Mouse (Mus musculus) spleen, adult 2 months (tissue): ENCODE measurements around the gene Dedd2. TPM values are rescaled to one million over a fixed set of nuclear protein-coding genes. Genes with fewer than 3 reads are reported as not detected.

ENCODE experiments used
- DNase-seq, 2 experiments: peaks; one replicate each; pipeline versions ENCODE4 v3.0.0 to v3.0.0-alpha.2; 2012 to 2021; ENCODE audit warnings: low spot score in 2 of 2, low read depth in 1 of 2
- H3K27ac ChIP-seq: fragments of 200-500 bp; 2 replicates; pipeline ENCODE4 v1.5.1; 2012; ENCODE audit warnings: low read length, inconsistent platforms; ENCODE audit not compliant: insufficient read depth
- H3K27me3 ChIP-seq: fragments of 200-500 bp; 2 replicates; pipeline ENCODE4 v1.6.1; 2012; ENCODE audit warnings: mild to moderate bottlenecking, moderate library complexity, low read length, inconsistent platforms; ENCODE audit not compliant: control insufficient read depth, insufficient read depth
- H3K36me3 ChIP-seq: fragments of 200-500 bp; 2 replicates; pipeline ENCODE4 v1.6.1; 2012; ENCODE audit warnings: mild to moderate bottlenecking, low read length, inconsistent platforms; ENCODE audit not compliant: control insufficient read depth, insufficient read depth
- H3K4me1 ChIP-seq: fragments of 200-500 bp; 2 replicates; pipeline ENCODE4 v1.6.1; 2011; ENCODE audit warnings: inconsistent platforms; ENCODE audit not compliant: control insufficient read depth, insufficient read depth, insufficient read length
- H3K4me3 ChIP-seq: fragments of 200-500 bp; 2 replicates; pipeline ENCODE4 v1.5.1; 2011; ENCODE audit warnings: mild to moderate bottlenecking, inconsistent platforms; ENCODE audit not compliant: insufficient read depth, insufficient read length; ENCODE audit errors: extremely low read depth
- CTCF ChIP-seq: fragments of 200-500 bp; IDR thresholded peaks from 2 replicates; pipeline ENCODE4 v1.5.1; 2011; ENCODE audit warnings: mild to moderate bottlenecking, inconsistent platforms; ENCODE audit not compliant: insufficient read depth, insufficient read length, insufficient replicate concordance; ENCODE audit errors: extremely low read depth
- POLR2A ChIP-seq: fragments of 200-500 bp; IDR thresholded peaks from 2 replicates; pipeline ENCODE4 v1.6.1; 2011; ENCODE audit warnings: low read depth, low read length, inconsistent platforms
- WGBS: fragments of 180-500 bp; shearing (Covaris S2); methylation state at CpG from one replicate; pipeline ENCODE4 v1.1.7; 2018; 5-methylcytosine and 5-hydroxymethylcytosine counted together
- polyA plus RNA-seq: library from polyadenylated mRNA; depleted of rRNA; stranded (reverse); fragments of >200 nt; gene quantifications from 2 replicates; pipeline ENCODE4 v1.2.3, GENCODE M21; 2012

Dedd2 gene
- polyA plus RNA-seq, 1 experiment, result 77.0 TPM

DNA sequence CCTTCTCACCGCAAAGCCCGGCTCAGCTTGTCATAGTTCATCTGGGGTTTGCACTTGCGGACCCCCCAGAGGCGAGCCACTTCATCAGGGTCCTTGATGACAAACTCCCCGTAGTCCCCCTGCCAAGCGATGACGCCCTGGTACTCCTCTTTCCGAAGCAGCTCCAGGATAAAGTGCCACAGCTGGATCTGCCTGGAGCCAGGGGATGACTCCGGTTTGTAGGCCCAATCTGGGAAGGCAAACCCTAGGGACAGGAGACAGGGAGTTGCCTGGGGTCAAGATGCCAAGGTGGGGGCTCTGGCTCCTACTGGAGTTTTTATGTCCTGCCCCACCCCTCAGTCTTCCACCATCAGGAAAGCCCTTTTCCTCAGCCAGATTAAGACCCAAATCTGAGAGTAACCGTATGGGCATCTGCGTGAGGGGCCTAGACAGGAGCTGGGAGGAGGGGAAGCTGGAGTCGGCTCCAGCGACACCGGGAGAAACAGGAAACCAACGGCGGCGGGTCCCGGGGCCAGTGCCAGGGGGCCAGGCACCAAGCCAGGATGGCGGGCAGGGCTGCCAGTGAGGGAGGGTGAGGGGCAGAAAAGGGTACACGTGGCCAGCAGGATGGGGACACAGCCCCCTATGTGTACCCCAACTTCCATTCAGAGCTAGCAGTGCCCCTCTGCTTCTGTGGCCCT, 25.8 kb upstream of the Dedd2 start:
- TF ChIP-seq POLR2A (no peak), CTCF (no peak)
- WGBS, result 58% methylated on average over 20 of the region's 20 CpGs
- H3K4me1 ChIP-seq, result peaks cover 10% of the 10 kb centered on the region; the same call in 1 of the 2 replicates
- DNase-seq, result no peak
- no peak overlapping the region for H3K4me3 ChIP-seq
- H3K27ac ChIP-seq, result 0 out of 2 replicates have a peak overlapping the region, but pooled peaks have one; percentile 6
- no peaks in the 10 kb centered on the region for H3K27me3 ChIP-seq
- peaks cover 6% of the 10 kb centered on the region for H3K36me3 ChIP-seq

DNA sequence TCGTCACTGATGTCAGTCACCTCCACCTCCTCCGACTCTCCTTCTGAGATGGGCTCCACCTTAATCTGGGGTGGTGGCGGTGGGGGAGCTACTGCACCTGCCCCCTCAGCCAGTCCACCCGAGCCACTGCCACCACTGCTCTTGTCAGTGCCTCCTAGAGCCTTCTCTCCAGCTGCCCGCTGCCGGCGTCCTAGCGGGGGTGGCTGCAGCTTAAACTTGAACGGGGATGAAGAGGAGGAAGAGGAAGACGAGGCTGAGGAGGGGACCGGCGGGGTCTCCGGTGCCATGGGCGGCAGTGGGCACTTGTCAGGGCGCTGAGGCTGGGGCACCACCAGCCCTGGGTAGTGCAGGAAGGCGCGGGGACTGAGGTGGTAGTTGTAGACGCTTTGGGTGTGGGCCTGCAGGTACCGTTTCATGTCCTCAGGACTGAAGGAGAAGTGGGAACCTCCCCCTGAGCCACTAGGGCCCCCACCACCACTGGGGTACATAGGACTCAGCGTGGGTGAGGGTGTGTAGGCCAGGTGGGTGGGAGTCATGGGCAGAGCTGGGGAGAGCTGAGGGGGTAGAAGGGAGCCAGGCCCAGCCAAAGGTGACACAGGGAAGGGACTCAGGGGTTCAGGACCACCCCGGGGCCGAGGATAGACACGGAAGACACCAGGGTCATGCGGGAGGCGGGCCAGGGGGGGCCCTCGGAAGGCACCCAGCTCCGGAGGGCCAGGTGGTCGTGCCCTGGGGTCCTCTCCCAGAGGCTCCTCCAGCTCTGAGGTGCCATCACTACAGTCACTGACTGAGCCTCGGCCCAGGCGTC, 24.4 kb upstream of the Dedd2 start:
- WGBS, result 92% methylated on average over 30 of the region's 30 CpGs
- Histone ChIP-seq H3K27ac (no peak overlapping the region), H3K27me3 (no peaks in the 10 kb centered on the region), H3K36me3 (peaks cover 6% of the 10 kb centered on the region), H3K4me1 (peaks cover 4% of the 10 kb centered on the region; the same call in 1 of the 2 replicates), H3K4me3 (no peak overlapping the region)
- TF ChIP-seq CTCF, result no peak
- DNase-seq, result no peak

DNA sequence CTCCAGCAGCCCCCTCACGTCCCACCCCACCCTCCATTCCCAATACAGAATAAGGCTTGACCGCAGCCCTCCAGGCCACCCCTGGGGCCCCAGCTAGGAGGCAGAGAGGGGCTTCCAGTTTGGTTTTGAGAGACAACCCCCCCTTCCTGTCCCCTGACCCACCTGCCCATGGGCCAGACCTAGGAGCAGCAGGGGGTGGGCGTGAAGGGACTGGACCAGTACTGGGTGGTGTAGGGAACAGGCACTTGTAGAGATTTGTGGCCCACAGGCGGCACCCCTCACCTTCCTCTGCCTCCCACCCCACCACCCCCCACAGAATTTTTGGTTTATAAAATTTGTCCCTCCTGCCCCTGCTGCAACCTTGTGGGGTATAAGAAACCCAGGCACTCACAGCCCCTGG, 22.9 kb upstream of the Dedd2 start:
- no peak for DNase-seq
- Histone ChIP-seq H3K27me3 (no peaks in the 10 kb centered on the region), H3K36me3 (peaks cover 6% of the 10 kb centered on the region), H3K4me1 (peaks cover 3% of the 10 kb centered on the region; the same call in 1 of the 2 replicates), H3K27ac (no peak overlapping the region), H3K4me3 (no peak overlapping the region)
- TF ChIP-seq CTCF (no peak), POLR2A (no peak)
- WGBS, result 97% methylated on average over 4 of the region's 4 CpGs

DNA sequence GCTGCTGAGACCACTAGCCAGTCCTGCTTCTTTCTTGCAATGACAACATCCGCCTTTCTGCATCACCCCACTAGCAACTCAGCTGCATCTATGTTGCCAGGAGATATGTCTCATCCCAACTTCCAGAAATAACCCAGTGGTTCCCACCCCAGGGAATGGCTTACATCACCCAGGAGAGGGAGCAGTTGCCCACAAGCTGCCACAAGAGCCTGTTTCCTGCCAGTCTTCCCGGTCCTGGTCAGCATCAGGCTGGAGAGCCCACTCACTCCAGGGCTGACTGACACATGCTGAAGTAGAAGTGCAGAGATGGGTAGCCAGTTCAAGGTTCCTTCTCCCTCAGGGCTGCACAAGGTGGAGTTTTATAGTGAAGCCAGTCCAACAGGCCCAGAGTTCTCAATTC, 20.6 kb upstream of the Dedd2 start:
- peaks cover 3% of the 10 kb centered on the region; the same call in 1 of the 2 replicates for H3K4me1 ChIP-seq
- H3K27ac ChIP-seq, result no peak overlapping the region
- no peaks in the 10 kb centered on the region for H3K27me3 ChIP-seq
- 57% methylated on average over 2 of the region's 2 CpGs for WGBS
- H3K4me3 ChIP-seq, result no peak overlapping the region
- peaks cover 6% of the 10 kb centered on the region for H3K36me3 ChIP-seq
- DNase-seq, result no peak
- TF ChIP-seq POLR2A (no peak), CTCF (no peak)

DNA sequence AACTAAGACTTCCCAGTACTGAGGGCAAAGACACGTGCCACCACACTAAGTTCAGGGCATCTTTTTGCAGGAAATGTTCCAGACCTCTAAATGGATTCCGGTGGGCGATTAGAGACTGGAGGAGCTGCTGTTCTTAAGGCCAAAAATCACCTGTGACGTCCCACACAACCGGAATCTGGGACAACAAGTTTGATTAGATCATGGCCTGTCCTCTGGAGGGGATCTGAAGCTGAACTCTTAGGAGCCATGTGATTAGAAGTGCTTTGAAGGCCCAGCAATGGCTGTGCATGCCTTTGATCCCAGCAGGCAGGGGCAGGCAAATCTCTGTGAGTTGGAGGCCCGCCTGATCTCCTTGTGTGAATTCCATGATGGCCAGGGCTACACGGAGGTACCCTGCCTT, 20.2 kb upstream of the Dedd2 start:
- H3K4me1 ChIP-seq, result peaks cover 4% of the 10 kb centered on the region; the same call in 1 of the 2 replicates
- no peak for TF ChIP-seq POLR2A
- no peak for TF ChIP-seq CTCF
- no peaks in the 10 kb centered on the region for H3K27me3 ChIP-seq
- 89% methylated on average over 7 of the region's 7 CpGs for WGBS
- peaks cover 6% of the 10 kb centered on the region for H3K36me3 ChIP-seq
- DNase-seq, result no peak
- H3K4me3 ChIP-seq, result no peak overlapping the region
- no peak overlapping the region for H3K27ac ChIP-seq

DNA sequence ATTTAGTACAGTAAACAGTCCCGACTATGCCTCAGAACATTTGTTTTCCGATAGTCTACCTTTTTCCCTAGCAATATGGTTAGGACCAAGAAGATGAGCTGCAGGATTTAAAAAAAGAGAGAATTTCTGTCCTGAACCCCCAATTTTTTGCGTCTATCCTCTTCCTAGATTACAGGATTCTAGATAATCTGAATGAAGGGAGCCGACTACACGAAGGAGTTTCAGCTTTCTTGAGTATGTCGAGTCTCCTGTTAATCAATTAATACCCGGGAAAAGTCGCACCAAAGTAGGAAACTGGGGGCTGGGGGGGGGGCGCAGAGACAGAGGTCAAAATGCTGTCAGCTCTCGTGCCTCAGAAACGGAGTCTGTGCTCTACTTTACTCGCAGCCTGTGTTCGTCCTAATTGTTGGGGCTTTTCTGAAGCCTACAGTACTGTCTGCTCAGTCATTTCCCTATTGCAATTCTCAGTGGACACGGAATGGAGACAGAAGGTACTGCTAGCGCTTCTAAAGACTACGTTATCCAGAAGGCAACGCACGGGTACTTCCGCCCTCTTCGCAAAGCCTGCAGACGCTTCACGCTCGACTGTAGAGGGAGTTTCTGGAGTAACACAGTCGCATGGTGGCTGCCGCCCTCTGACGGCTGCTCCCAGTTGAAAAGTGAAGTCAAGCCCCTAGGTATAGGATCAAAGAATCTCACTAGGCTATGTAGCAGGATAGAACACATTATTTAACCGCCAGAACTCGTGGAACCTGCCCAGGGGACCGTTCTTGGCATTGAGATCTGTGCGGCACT, 18.6 kb upstream of the Dedd2 start:
- peak; percentile 83 to 92 for DNase-seq
- H3K4me3 ChIP-seq, result peak overlapping the region; percentile 43
- peak overlapping the region; percentile 82 for H3K27ac ChIP-seq
- 2% methylated on average over 30 of the region's 30 CpGs for WGBS
- peaks cover 4% of the 10 kb centered on the region; the same call in 1 of the 2 replicates for H3K4me1 ChIP-seq
- H3K27me3 ChIP-seq, result no peaks in the 10 kb centered on the region
- TF ChIP-seq CTCF, result peak; percentile 62; the same call in 1 of the 2 replicates
- TF ChIP-seq POLR2A, result no peak; the same call in 1 of the 2 replicates
- peaks cover 1% of the 10 kb centered on the region; the same call in 1 of the 2 replicates for H3K36me3 ChIP-seq
